In genomic region chr3:137340938-137341337, GRCm38 (mm10) we compare ENCODE assay signal across 10 mouse cellular contexts. TPM values are rescaled to one million over a fixed set of nuclear protein-coding genes. Genes with fewer than 3 reads are reported as not detected.
DNase-seq lines count a peak whose midpoint lies in the region; ATAC-seq and TF ChIP-seq lines count a peak whose summit lies in the region.
"Had no signal": no experiment of that assay in that cellular context is flagged by ENCODE, and none has a peak within 500 bp of the region (broad histone marks: within the 10 kb centered on the region; RNA-seq: fewer than 3 reads in every experiment).

TSS of gene Emcn (plus strand) at chr3:137341067.

- peak within 1 kb of the TSS; percentile 76 for H3K27ac ChIP-seq in lung, embryonic 15.5 days
- no peak within 1 kb of the TSS; the same call in 1 of the 2 replicates for H3K27ac ChIP-seq in hindbrain, postnatal 0 days
- H3K27ac ChIP-seq: liver, embryonic 13.5 days had no signal

- H3K4me2 ChIP-seq in lung, embryonic 15.5 days: no peak within 1 kb of the TSS; the same call in 1 of the 2 replicates
- H3K4me2 ChIP-seq in hindbrain, postnatal 0 days (ENCODE audit: low read depth, low read length): peak within 1 kb of the TSS; percentile 21; the same call in 1 of the 2 replicates
- H3K4me2 ChIP-seq: liver, embryonic 13.5 days had no signal

- H3K4me3 ChIP-seq in lung, embryonic 15.5 days: peak within 1 kb of the TSS; percentile 31
- H3K4me3 ChIP-seq in hindbrain, postnatal 0 days (ENCODE audit: low read length): no peak within 1 kb of the TSS; the same call in 1 of the 2 replicates
- H3K4me3 ChIP-seq in megakaryocyte, embryonic 14.5 days (replicated peaks): peak within 1 kb of the TSS; percentile 78
- H3K4me3 ChIP-seq: liver, embryonic 13.5 days had no signal

- H3K4me1 ChIP-seq in lung, embryonic 15.5 days: no peaks in the 10 kb centered on the region
- no peaks in the 10 kb centered on the region for H3K4me1 ChIP-seq in hindbrain, postnatal 0 days (ENCODE audit: insufficient read depth, low read length)
- H3K4me1 ChIP-seq in megakaryocyte, embryonic 14.5 days: peaks cover 5% of the 10 kb centered on the region
- H3K4me1 ChIP-seq: liver, embryonic 13.5 days had no signal

- no peak for DNase-seq in lung, postnatal 14 days
- DNase-seq in gonadal fat pad, adult 2 months (ENCODE audit: low read depth): no peak
- no peak for DNase-seq in hindbrain, postnatal 0 days (ENCODE audit: low spot score)
- DNase-seq in thymus, postnatal 10 days (ENCODE audit: low spot score in 2 of 2): no peak
- DNase-seq in thymus, postnatal 0 days (ENCODE audit: low spot score): no peak
- DNase-seq: liver, embryonic 13.5 days had no signal

- WGBS in lung, embryonic 15.5 days: 40% methylated on average over 8 of the region's 8 CpGs
- 72% methylated on average over 8 of the region's 8 CpGs for WGBS in hindbrain, postnatal 0 days

- no peaks in the 10 kb centered on the region for H3K9me3 ChIP-seq in lung, embryonic 15.5 days
- no peaks in the 10 kb centered on the region for H3K9me3 ChIP-seq in hindbrain, postnatal 0 days (ENCODE audit: low read length)
- no peaks in the 10 kb centered on the region for H3K9me3 ChIP-seq in megakaryocyte, embryonic 14.5 days
- H3K9me3 ChIP-seq: liver, embryonic 13.5 days had no signal

- no peaks in the 10 kb centered on the region for H3K27me3 ChIP-seq in lung, embryonic 15.5 days
- H3K27me3 ChIP-seq in hindbrain, postnatal 0 days (ENCODE audit: insufficient read depth, low read length): no peaks in the 10 kb centered on the region
- H3K27me3 ChIP-seq in megakaryocyte, embryonic 14.5 days (replicated peaks): no peaks in the 10 kb centered on the region
- H3K27me3 ChIP-seq: liver, embryonic 13.5 days had no signal

- no peak for TF ChIP-seq CTCF in hindbrain, postnatal 0 days (IDR thresholded peaks at IDR 0.05; ENCODE audit: low read depth)

- 0 out of 2 replicates have a peak within 1 kb of the TSS, but pooled peaks have one; percentile 6 for H3K9ac ChIP-seq in lung, embryonic 15.5 days
- H3K9ac ChIP-seq in hindbrain, postnatal 0 days (replicated peaks; ENCODE audit: low read length): no peak within 1 kb of the TSS
- H3K9ac ChIP-seq: liver, embryonic 13.5 days had no signal

- no peaks in the 10 kb centered on the region for H3K36me3 ChIP-seq in lung, embryonic 15.5 days
- no peaks in the 10 kb centered on the region for H3K36me3 ChIP-seq in hindbrain, postnatal 0 days (ENCODE audit: insufficient read depth, low read length)
- H3K36me3 ChIP-seq in megakaryocyte, embryonic 14.5 days (replicated peaks; ENCODE audit: low read length): no peaks in the 10 kb centered on the region
- H3K36me3 ChIP-seq: liver, embryonic 13.5 days had no signal

- ATAC-seq in lung, embryonic 15.5 days (ENCODE audit: borderline replicate concordance, extremely low read depth, low FRiP score, low TSS enrichment): 0 out of 2 replicates have a peak, but pooled peaks have one; percentile 31
- no peak for ATAC-seq in hindbrain, postnatal 0 days
- no peak for ATAC-seq in inflammation-experienced regulatory T-cells, adult 6 months

RNA-seq across cellular contexts. Expression of gene Emcn, which starts in this region (rescaled TPM):
- polyA plus RNA-seq in lung, embryonic 15.5 days (2015; fragmentation: Nextera tagmentation; extraction: Ambion mirVana): 80.2 and 83.9 TPM in 2 replicates
- 25.9 and 34.3 TPM in 2 replicates for polyA plus RNA-seq in gonadal fat pad, adult 2 months (2012; rRNA removed)
- total RNA-seq in hindbrain, postnatal 0 days (2014; rRNA removed): 3.5 and 7.1 TPM in 2 replicates
- polyA plus RNA-seq in hindbrain, postnatal 0 days (2015; fragmentation: Nextera tagmentation; extraction: Ambion mirVana): 8.7 and 9.5 TPM in 2 replicates
- 0.23 TPM in 1 of 2 replicates, not detected in the other for polyA plus RNA-seq in megakaryocyte, embryonic 14.5 days (2012; ENCODE audit: insufficient read depth, low replicate concordance)
- 7.0 and 8.1 TPM in 2 replicates for polyA plus RNA-seq in thymus, postnatal 0 days (2015; fragmentation: Nextera tagmentation; extraction: Ambion mirVana)
- polyA plus RNA-seq in inflammation-experienced regulatory T-cells, adult 6 months (2017; shearing (Covaris generic)): under 1 TPM in 1 of 3 experiments, not detected in 2; 0.12 TPM
- total RNA-seq: MEL had no signal
